Mouse (Mus musculus) left cerebral cortex, postnatal 10 days (tissue): Measurements from ENCODE around the gene Gm49369. TPM values are rescaled to one million over a fixed set of nuclear protein-coding genes. Genes with fewer than 3 reads are reported as not detected.
A peak's percentile ranks its signal among the peaks of the same experiment; 100 is the strongest.

ENCODE experiments used
- DNase-seq, 2 experiments: peaks; one replicate each; pipeline ENCODE4 v3.0.0; 2021 to 2022; ENCODE audit warnings: low spot score in 2 of 2, mixed read lengths in 1 of 2; ENCODE audit errors: extremely low spot score in 1 of 2
- intact Hi-C: fragments of 180-260 bp; cut with DNase I; formaldehyde crosslinking; loops from one replicate; pipeline ENCODE4 v1.15.1; 2025
- total RNA-seq, 2 experiments: library from RNA; stranded (reverse); gene quantifications; 2 replicates each; pipeline ENCODE4 v1.2.3; 2021

Gm49369 gene
- total RNA-seq, 2 experiments from 2014 or later, result 1.9 TPM; not detected in 1

DNA sequence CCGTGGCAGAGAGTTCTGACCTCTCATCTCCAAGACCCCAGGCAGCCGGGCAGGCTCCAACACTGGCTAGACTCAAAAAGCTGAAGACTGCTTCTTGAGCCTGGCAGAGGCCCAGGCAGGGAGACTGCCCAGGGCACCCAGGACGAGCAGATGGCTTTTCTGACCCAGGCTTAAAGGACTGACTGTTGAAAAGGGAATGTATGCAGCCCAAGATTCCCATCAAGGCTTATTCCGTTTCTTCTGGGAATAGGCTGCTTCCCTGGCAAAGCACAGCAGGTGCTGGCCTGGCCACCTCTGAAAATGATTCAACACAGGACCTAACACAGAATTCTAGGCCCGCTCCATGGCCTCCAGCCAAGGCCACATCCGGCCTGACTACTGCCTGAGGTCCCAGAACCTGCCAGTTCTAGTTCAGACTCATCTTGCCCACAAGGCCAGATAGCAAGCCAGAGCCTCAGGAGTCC lies 7.2 kb downstream of the Gm49369 start:
- peak in 1 of 2 experiments; percentile 65 for DNase-seq
- intact Hi-C loops, result no loop called here

GRCm38 (mm10) chr7:142374413-142375015 lies 8.0 kb downstream of the Gm49369 start:
- peak in 1 of 2 experiments; percentile 49 for DNase-seq
- intact Hi-C loops, result no loop called here

GRCm38 (mm10) chr7:142373641-142374412 lies 8.6 kb downstream of the Gm49369 start, which contains the start of gene Ifitm10:
Gene Ifitm10 (minus strand): TSS chr7:142373753.
- intact Hi-C loops, result no loop called here
- peak in 1 of 2 experiments; percentile 60 for DNase-seq

GRCm38 (mm10) chr7:142373039-142373438 lies 9.4 kb downstream of the Gm49369 start:
- intact Hi-C loops, result no loop called here

GRCm38 (mm10) chr7:142371768-142372661 lies 10.5 kb downstream of the Gm49369 start:
- DNase-seq, result peak in 1 of 2 experiments; percentile 55
- intact Hi-C loops, result no loop called here

More at GRCm38 (mm10) chr7:142373039-142373438, 9.4 kb downstream of the Gm49369 start:
- no peak for DNase-seq

DNA sequence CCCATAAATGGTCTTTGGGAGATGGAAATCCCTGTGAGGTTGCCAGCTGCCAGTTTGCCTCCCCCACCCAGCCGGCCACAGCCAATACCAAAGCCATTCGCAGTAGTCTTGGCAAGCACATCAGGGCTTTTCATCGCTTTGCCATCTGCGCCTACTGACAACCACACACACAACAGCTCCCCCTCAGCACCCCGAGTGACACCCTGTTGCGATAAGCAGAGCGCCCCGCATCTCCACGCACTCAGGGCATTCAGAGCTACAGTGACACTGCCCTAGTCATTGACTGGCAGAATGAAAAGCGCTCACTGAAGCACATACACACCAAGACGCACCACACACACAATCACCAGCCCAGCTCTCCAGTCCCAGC lies 11.1 kb downstream of the Gm49369 start:
- intact Hi-C loops, result no loop called here

DNA sequence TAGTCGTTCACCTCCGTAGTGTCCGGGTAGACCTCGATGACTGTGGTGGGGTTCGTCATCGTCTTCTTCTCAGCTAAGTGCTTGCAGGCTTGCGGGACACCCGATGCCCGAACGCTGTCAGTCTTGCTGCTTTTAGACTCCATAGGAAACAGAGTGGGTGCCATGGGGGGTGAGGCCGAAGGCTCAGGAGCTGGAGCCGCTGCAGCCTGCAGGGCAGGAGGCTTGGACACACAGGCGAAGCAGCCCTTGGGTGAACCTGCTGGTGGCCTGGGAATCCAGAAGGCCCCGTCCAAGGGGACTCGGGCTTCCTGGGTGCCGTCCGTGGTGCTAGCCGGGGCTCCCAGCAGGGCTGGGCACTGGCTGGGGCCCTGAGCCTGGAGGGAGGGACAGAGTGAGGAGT lies 11.5 kb downstream of the Gm49369 start:
- DNase-seq, result no peak
- intact Hi-C loops, result no loop called here

More for the DNA sequence above, 11.1 kb downstream of the Gm49369 start:
- peak; percentile 56 to 63 for DNase-seq

DNA sequence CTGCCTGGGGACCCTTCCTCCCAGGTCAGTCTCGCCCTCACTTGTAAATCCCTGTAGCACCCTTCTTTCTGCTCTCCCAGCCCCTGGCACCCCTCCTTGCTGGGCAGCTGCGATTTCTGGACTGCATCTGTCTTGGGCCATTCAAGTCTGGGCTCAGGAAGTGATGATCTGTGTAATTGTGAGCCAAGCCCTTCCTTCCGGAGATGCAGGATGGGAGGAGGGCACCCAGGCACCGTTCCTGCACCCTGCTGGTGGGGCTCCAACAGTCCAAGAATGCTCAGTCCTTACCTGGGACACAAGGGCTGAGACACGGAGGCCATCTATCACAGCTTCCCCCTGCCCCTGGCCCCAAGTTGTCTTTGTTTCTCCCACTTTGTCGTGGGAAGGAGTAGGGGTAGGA lies 12.6 kb downstream of the Gm49369 start:
- DNase-seq, result peak in 1 of 2 experiments; percentile 23
- intact Hi-C loops, result no loop called here

DNA sequence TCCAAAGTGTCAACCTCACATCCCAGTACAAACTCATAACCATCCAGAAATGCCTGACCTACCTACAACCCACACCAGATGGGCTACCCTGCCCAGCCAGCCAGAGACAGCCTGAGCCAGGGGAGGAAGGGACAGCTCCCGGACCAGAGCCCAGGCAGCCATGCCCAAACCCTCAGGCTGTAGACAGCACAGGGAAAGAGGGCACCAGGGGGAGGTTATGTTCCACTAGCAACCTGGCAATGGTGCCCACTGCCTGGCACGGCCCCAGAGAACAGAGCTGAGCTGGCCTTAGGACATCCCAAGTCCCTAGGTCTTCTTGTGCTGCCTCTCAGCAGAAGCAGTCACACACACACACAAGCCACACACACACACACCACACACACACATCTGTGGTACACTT lies 13.6 kb downstream of the Gm49369 start:
- intact Hi-C loops, result no loop called here
- DNase-seq, result peak in 1 of 2 experiments; percentile 47

DNA sequence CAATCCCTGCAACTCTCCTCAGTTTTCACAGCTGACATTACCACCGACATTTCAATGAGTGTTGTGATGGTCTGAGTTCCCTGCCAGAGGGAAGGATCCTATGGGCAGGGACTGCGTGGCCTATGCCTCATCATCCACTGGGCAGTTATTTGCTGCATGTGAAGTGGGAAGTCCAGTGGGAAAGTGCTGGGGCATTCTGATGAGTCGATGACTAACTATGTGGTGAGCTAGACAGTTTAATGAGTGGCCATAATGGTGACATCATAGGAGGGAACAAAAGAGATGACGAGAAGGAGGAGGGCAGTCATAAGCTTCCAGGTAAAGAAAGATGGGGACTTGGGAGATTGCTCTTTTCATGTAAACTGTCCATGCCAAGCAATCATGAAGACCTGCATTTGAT lies 19.4 kb downstream of the Gm49369 start:
- DNase-seq, result no peak
- intact Hi-C loops, result no loop called here

- DNase-seq, result no peak
- intact Hi-C loops, result no loop called here
Measured at GRCm38 (mm10) chr7:142360743-142361142, 21.7 kb downstream of the Gm49369 start.

DNA sequence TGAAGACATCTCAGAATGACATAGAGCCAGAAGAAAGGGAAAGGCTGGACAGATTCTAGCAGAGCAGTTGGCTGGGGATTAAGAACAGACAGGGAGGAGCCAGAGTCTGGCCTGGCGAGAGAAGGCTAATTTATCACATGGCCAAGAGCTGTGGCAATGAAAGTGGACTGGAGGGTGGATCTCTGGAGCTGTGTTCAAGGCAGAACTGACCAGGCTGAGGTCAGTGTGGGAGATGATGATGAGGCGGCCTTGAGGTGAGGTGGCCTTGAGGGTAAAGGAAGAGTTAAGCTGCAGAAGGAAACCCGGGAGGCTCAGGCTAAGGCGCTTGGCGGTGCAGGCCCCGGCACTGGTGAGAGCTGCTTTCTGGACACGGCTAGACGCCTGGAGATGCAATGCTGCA lies 23.3 kb downstream of the Gm49369 start:
- DNase-seq, result peak in 1 of 2 experiments; percentile 13
- intact Hi-C loops, result no loop called here

DNA sequence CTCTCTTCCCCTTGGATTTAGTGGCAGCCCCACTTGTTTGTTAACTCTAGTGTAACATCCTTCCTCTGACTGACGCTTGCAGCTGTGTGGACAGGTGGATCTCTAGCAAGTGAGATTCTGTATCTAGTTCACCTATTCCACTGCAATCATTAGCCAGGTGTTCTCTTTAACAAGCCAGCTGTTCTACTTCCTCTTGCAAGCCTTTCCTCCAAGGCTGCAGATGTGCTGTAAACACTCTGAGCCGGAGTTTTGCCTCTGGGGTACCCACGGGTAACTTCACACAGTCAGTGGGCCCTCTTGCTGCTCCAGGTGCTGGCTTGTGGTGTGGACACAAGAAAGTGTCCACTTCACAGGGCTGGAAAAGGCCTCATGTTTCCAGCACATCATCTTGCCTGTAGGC lies 24.9 kb downstream of the Gm49369 start:
- intact Hi-C loops, result no loop called here
- no peak for DNase-seq

- intact Hi-C loops, result no loop called here
- DNase-seq, result no peak
Measured at GRCm38 (mm10) chr7:142354661-142355233, 27.7 kb downstream of the Gm49369 start.

DNA sequence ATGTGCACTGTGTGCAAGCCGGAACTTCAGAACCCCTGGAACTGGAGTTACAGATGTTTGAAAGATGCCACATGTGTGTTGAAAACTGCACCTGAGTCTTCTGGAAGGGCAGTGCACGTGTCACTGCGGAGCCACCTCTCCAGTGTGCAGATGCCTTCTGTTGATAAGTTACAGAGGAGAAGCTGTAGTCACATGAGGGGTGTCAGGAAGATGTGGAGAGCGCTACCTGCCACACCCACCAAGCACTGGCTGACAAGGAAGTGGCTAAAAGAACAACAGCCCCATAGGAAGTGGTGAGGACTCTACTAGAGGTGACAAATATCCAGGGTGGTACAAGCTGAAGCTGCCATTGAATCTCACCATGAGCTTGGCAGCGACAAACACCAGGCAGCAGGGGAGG lies 28.6 kb downstream of the Gm49369 start:
- no peak for DNase-seq
- intact Hi-C loops, result no loop called here

DNA sequence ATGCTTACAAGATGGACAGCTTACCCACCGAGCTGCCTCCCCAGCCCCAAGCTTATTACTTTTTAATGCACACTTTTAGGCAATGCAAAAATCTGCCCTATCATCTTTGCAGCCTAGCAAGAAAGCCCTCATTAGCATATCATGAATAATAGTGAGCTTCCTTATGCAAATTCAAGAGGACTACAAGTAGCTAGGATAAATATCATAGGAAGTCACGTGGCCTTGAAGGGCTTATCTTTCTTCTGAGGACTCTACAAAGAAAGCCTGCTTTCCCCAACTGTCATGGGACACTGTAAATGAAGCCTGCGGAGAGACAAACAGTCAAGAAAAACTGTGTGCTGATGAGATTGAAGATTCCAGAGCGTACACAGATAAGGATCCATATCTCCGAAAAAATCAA lies 30.9 kb downstream of the Gm49369 start:
- intact Hi-C loops, result no loop called here
- no peak for DNase-seq

DNA sequence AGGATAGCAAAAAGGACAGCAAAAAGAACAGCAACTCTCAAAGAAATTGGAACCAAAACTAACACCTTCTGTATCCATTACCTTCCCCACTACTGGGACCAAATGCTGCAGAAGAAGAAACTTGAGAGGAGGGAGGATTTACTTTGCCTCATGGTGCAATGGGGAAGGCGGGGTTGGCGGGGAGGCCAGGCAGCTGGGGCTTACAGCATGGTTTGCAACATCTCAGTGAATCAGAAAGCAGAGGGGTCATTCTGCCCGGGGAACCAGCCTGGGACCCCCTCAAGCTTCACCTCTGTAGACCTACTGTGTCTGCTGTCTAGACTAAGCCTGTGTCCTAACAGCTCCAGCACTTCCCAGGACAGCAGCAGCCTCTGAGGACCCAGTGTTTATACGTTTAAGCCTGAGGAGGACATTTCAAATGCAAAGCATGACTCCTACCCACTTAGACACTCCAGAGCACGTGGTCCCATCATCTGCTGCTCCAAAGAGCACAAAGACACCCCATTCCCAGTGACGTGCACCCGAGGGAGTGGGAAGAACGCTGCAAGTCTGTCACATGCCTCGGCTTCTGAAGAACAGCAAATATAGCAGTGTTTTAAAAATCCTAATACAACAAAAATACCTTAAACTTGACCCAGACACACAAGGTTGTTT lies 33.0 kb downstream of the Gm49369 start:
- peak in 1 of 2 experiments; percentile 54 for DNase-seq

DNA sequence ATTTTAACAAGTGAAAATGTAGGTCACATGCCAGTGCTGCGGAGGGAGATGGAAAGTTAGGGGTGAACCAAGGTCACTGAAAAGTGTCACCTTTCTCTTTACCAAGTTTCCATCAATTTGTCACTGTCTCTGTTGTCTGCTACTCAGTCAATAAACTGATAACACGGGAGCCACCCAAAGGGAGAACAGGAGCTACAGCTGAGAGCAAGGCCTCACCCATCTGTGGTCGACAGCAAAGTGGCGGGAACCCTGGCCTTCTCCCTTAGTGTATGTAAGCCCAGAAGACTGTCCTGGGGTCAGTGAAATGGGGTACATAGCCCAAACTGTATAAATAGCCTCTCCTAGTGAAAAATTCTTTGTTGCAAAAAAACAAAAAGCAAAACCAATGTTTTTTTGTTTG lies 34.9 kb downstream of the Gm49369 start:
- intact Hi-C loops, result no loop called here
- DNase-seq, result no peak

More for the DNA sequence above, 33.0 kb downstream of the Gm49369 start:
- intact Hi-C loops, result no loop called here
